Mouse (Mus musculus) thymus, adult 2 months (tissue): ENCODE results near the gene Map7d1. TPM values are rescaled to one million over a fixed set of nuclear protein-coding genes. Genes with fewer than 3 reads are reported as not detected.

Experiments used
- DNase-seq: peaks from one replicate; pipeline ENCODE4 v3.0.0; 2021
- H3K27ac ChIP-seq: fragments of 200-500 bp; 2 replicates; pipeline ENCODE4 v1.5.1; 2012; ENCODE audit warnings: low read length, control low read depth; ENCODE audit not compliant: control insufficient read depth, insufficient read depth
- H3K27me3 ChIP-seq: fragments of 200-500 bp; 2 replicates; pipeline ENCODE4 v1.6.1; 2012; ENCODE audit warnings: mild to moderate bottlenecking, low read length, moderate library complexity, mixed read lengths; ENCODE audit not compliant: control insufficient read depth, insufficient read depth
- H3K36me3 ChIP-seq: fragments of 200-500 bp; 2 replicates; pipeline ENCODE4 v1.6.1; 2012; ENCODE audit warnings: mild to moderate bottlenecking, low read length, moderate library complexity; ENCODE audit not compliant: control insufficient read depth, insufficient read depth
- H3K4me1 ChIP-seq: fragments of 200-500 bp; replicated peaks from 2 replicates; pipeline ENCODE4 v1.6.1; 2012; ENCODE audit warnings: low read length; ENCODE audit not compliant: control insufficient read depth, insufficient read depth
- H3K4me3 ChIP-seq: fragments of 200-500 bp; 2 replicates; pipeline ENCODE4 v1.5.1; 2012; ENCODE audit warnings: mild to moderate bottlenecking, low read length, control low read depth, moderate library complexity; ENCODE audit not compliant: control insufficient read depth, insufficient read depth
- CTCF ChIP-seq: fragments of 200-500 bp; IDR thresholded peaks from 2 replicates; pipeline ENCODE4 v1.5.1; 2012; ENCODE audit warnings: mild to moderate bottlenecking, control low read depth, low read length, moderate library complexity, borderline replicate concordance; ENCODE audit not compliant: control insufficient read depth, poor library complexity, insufficient read depth; ENCODE audit errors: extremely low read depth
- POLR2A ChIP-seq: fragments of 200-500 bp; IDR thresholded peaks from 2 replicates; pipeline ENCODE4 v1.6.1; 2012; ENCODE audit warnings: mild to moderate bottlenecking, low read length, control low read depth, moderate library complexity; ENCODE audit not compliant: control insufficient read depth, poor library complexity, insufficient read depth; ENCODE audit errors: extremely low read depth
- WGBS: fragments of 180-500 bp; shearing (Covaris S2); methylation state at CpG from one replicate; pipeline ENCODE4 v1.1.7; 2018; 5-methylcytosine and 5-hydroxymethylcytosine counted together
- polyA plus RNA-seq: library from polyadenylated mRNA; depleted of rRNA; stranded (reverse); fragments of >200 nt; gene quantifications from 2 replicates; pipeline ENCODE4 v1.2.3, GENCODE M21; 2012; rRNA removed

Map7d1 gene
- polyA plus RNA-seq, 1 experiment = 74.6 TPM

DNA sequence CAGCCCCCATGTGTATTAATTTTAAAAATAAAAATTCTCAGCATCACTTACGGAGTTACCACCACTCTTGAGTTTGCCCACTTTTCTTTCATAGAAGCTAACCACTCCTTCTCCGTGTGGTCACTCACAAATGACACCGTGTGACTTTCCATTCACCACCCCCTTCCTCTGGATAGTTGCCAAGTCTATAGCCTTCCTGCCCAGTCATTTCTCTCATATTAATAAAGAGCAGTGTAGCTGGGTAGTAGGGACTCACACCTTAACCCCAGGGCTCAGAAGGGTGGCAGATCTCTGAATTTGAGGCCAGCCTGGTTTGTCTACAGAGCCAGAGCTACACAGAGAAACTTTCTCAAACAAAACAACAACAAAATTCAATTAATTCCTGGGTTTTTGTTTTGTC is 58.7 kb downstream of the Map7d1 start:
- DNase-seq = no peak
- Histone ChIP-seq H3K27ac (no peak overlapping the region), H3K27me3 (no peaks in the 10 kb centered on the region), H3K36me3 (peaks cover 16% of the 10 kb centered on the region), H3K4me1 (peaks cover 11% of the 10 kb centered on the region), H3K4me3 (no peak overlapping the region)
- no peak for TF ChIP-seq POLR2A
- TF ChIP-seq CTCF = no peak
- 63% methylated on average over 3 of the region's 3 CpGs for WGBS

GRCm38 (mm10) chr4:126194916-126195315 is 61.2 kb downstream of the Map7d1 start:
- 87% methylated on average over 4 of the region's 4 CpGs for WGBS
- Histone ChIP-seq H3K27ac (no peak overlapping the region), H3K4me1 (peaks cover 7% of the 10 kb centered on the region), H3K36me3 (peaks cover 33% of the 10 kb centered on the region), H3K27me3 (no peaks in the 10 kb centered on the region), H3K4me3 (no peak overlapping the region)
- no peak for TF ChIP-seq POLR2A
- TF ChIP-seq CTCF = no peak
- no peak for DNase-seq

- Histone ChIP-seq H3K4me1 (peaks cover 4% of the 10 kb centered on the region), H3K36me3 (peaks cover 33% of the 10 kb centered on the region), H3K27ac (no peak overlapping the region), H3K4me3 (no peak overlapping the region), H3K27me3 (no peaks in the 10 kb centered on the region)
- TF ChIP-seq CTCF = no peak
- TF ChIP-seq POLR2A = no peak
- no peak for DNase-seq
Observed at GRCm38 (mm10) chr4:126194216-126194615, 61.9 kb downstream of the Map7d1 start.

- no peak overlapping the region for H3K4me3 ChIP-seq
- H3K4me1 ChIP-seq = 0 out of 2 replicates have a peak, but pooled peaks cover 2% of the 10 kb centered on the region
- 96% methylated on average over 2 of the region's 2 CpGs for WGBS
Observed at GRCm38 (mm10) chr4:126190636-126191035, 65.5 kb downstream of the Map7d1 start.

DNA sequence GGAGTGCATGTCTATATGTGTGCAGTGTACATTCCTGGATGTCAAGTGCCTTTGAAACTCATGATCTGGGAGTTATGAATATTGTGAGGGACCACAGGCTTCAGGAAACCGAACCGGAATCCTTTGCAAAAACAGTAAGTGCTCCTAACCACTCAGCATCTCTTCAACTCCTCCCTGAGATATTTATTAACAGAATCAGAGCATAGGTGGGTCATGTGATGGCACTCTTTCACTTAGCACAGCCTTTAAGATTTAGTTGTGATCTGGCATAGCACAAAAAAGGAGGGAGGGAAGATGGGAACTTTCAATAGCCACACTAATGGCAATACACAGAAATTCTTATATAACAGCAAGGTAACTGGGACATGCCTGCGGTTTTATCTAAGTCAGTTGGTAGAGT is 69.0 kb downstream of the Map7d1 start:
- H3K4me1 ChIP-seq = no peaks in the 10 kb centered on the region
- TF ChIP-seq CTCF (no peak), POLR2A (no peak)
- no peak overlapping the region for H3K27ac ChIP-seq
- H3K36me3 ChIP-seq = peaks cover 35% of the 10 kb centered on the region
- 96% methylated on average over 3 of the region's 3 CpGs for WGBS
- H3K4me3 ChIP-seq = no peak overlapping the region
- DNase-seq = no peak
- H3K27me3 ChIP-seq = no peaks in the 10 kb centered on the region

More at GRCm38 (mm10) chr4:126190636-126191035, 65.5 kb downstream of the Map7d1 start:
- no peak for TF ChIP-seq POLR2A
- no peak for TF ChIP-seq CTCF
- Histone ChIP-seq H3K27ac (no peak overlapping the region), H3K27me3 (no peaks in the 10 kb centered on the region), H3K36me3 (peaks cover 36% of the 10 kb centered on the region)
- no peak for DNase-seq

- TF ChIP-seq POLR2A = no peak
- TF ChIP-seq CTCF = no peak
- Histone ChIP-seq H3K4me3 (no peak overlapping the region), H3K27ac (no peak overlapping the region), H3K27me3 (no peaks in the 10 kb centered on the region), H3K4me1 (no peaks in the 10 kb centered on the region), H3K36me3 (peaks cover 48% of the 10 kb centered on the region)
- WGBS = 96% methylated on average over 5 of the region's 5 CpGs
- no peak for DNase-seq
Observed at GRCm38 (mm10) chr4:126183034-126183433, 73.1 kb downstream of the Map7d1 start.

Other genes with a start within 250 kb of the Map7d1 start
- gene Csf3r, start 231.8 kb downstream of the Map7d1 start, polyA plus RNA-seq = 6.7 and 7.3 TPM in 2 replicates
- 56.2 and 70.7 TPM in 2 replicates for gene Mrps15, start 209.4 kb downstream of the Map7d1 start, polyA plus RNA-seq
- gene Oscp1, start 197.8 kb downstream of the Map7d1 start, polyA plus RNA-seq = 0.99 and 1.1 TPM in 2 replicates
- 41.0 and 41.7 TPM in 2 replicates for gene Lsm10, start 159.7 kb downstream of the Map7d1 start, polyA plus RNA-seq
- gene Stk40, start 152.4 kb downstream of the Map7d1 start, polyA plus RNA-seq = 36.5 and 43.1 TPM in 2 replicates
- gene Eva1b, start 108.6 kb downstream of the Map7d1 start, polyA plus RNA-seq = 94.3 and 95.2 TPM in 2 replicates
- gene Sh3d21, start 92.9 kb downstream of the Map7d1 start, polyA plus RNA-seq = 0.75 and 1.2 TPM in 2 replicates
- 91.8 and 101 TPM in 2 replicates for gene Thrap3, start 53.6 kb downstream of the Map7d1 start, polyA plus RNA-seq
- 48.0 and 55.1 TPM in 2 replicates for gene Trappc3, start 6.0 kb upstream of the Map7d1 start, polyA plus RNA-seq
- gene Col8a2, start 30.4 kb upstream of the Map7d1 start, polyA plus RNA-seq = 0.28 and 0.35 TPM in 2 replicates
- 66.0 and 67.9 TPM in 2 replicates for gene Adprhl2, start 65.4 kb upstream of the Map7d1 start, polyA plus RNA-seq
- 0.83 and 1.4 TPM in 2 replicates for gene Tekt2, start 69.3 kb upstream of the Map7d1 start, polyA plus RNA-seq
- 29.1 and 33.4 TPM in 2 replicates for gene Ago3, start 173.2 kb upstream of the Map7d1 start, polyA plus RNA-seq
- 46.4 and 57.0 TPM in 2 replicates for gene Ago1, start 212.2 kb upstream of the Map7d1 start, polyA plus RNA-seq